Mouse (Mus musculus): ENCODE measurements around the gene Adam6a. TPM values are rescaled to one million over a fixed set of nuclear protein-coding genes. Genes with fewer than 3 reads are reported as not detected.
"Not testable (repeated sequence)": the region's sequence is repeated elsewhere in the genome, so short reads cannot be mapped to it uniquely, and the experiment has no call there.

Adam6a gene
- not detected in 2 replicates for polyA plus RNA-seq (2016; fragmentation: Nextera tagmentation; extraction: Ambion mirVana)

DNA sequence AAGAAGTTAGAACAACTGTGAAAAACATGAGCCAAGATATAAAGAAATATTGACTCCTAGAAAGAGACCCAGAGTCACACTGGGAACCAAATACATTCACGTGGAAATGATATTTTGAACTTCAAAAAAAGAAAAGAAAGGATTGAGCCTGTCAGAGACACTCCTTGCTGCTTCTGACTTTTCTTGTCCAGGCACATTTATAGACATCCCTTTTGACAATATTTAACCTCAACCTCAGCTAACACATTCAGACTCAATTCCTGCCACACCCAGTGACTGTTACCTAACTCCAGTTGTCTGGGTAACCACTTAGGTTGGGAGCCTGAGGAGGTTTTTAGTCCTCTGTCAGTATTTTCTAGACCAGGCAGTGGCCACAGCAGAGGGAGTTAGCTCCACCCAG, at the start of gene Adam6a:
TSS of gene Adam6a (plus strand) at position 301 of the 400 bp plus-strand sequence.
- not testable (repeated sequence) for H3K4me3 ChIP-seq; H3K27me3 ChIP-seq (replicated peaks; ENCODE audit: low read depth, poor library complexity, severe bottlenecking); DNase-seq (ENCODE audit: low spot score); H3K36me3 ChIP-seq (replicated peaks); H3K4me1 ChIP-seq; H3K27ac ChIP-seq (replicated peaks)
- peaks cover 14% of the 10 kb centered on the region; the same call in 1 of the 2 replicates for H3K9me3 ChIP-seq
- WGBS = 86% methylated on average over 1 of the region's 1 CpGs

DNA sequence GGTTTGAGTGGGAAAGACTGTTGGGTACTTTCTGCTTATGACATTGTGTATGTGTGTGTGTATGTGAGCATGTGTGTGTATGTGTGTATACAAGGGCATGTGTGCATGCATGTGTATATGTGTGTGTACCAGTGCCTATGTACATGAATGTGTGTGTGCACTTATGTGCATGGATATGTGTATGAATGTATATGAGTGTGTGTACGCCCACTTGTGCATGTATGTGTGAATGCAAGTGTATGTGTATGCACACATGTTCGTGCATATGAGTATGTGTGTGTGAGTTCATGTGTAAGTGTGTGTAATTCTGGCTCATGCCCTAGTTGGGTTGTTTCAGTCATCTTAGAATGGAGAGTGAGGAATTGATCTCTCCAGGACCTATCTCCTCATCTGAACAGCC, 17.8 kb upstream of the Adam6a start:
- Histone ChIP-seq H3K27ac (replicated peaks) (no peak overlapping the region), H3K36me3 (replicated peaks) (no peaks in the 10 kb centered on the region), H3K27me3 (replicated peaks; ENCODE audit: low read depth, poor library complexity, severe bottlenecking) (no peaks in the 10 kb centered on the region), H3K4me1 (no peaks in the 10 kb centered on the region), H3K9me3 (peaks cover 40% of the 10 kb centered on the region), H3K4me3 (no peak overlapping the region)
- 80% methylated on average over 2 of the region's 2 CpGs for WGBS
- DNase-seq (ENCODE audit: low spot score) = no peak

DNA sequence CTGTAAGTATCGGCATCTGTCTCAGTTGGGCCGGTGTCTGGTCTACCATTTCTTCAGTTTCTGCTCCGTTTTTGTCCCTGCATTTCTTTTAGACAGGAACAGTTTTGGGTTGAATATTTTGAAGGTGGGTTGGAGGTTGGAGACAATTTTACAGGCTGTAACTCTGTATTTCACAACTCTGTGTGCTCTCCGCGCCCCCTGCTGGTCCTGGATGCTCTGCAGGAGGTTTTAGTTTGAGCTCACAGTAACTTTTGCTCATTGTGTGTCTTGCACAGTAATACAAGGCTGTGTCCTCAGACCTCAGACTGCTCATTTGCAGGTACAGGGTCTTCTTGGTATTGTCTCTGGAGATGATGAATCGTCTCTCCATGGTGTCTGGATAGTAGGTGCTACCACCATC, 34.5 kb downstream of the Adam6a start:
- Histone ChIP-seq H3K4me1 (no peaks in the 10 kb centered on the region), H3K4me3 (no peak overlapping the region), H3K27ac (replicated peaks) (no peak overlapping the region), H3K9me3 (peaks cover 37% of the 10 kb centered on the region), H3K36me3 (replicated peaks) (no peaks in the 10 kb centered on the region), H3K27me3 (replicated peaks; ENCODE audit: low read depth, poor library complexity, severe bottlenecking) (no peaks in the 10 kb centered on the region)
- WGBS = 56% methylated on average over 6 of the region's 6 CpGs
- peak; percentile 9 for DNase-seq (ENCODE audit: low spot score)

DNA sequence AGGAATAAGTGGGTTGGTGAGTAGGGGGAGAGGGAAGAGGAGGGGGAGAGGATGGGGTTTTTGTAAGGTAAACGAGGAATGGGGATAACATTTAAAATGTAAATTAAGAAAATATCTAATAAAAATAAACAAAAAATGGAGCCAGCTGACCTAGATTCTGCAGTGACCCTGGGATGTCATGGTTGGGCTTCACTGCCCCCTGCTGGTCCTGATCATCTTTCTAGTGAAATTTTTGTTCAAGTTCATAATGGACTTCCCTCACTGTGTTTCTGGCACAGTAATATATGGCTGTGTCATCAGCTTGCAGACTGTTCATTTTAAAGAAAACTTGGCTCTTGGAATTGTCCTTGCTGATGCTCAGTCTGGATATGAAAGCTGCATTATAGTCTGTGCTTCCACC, 44.3 kb downstream of the Adam6a start:
- Histone ChIP-seq H3K27ac (replicated peaks) (no peak overlapping the region), H3K4me1 (no peaks in the 10 kb centered on the region), H3K9me3 (peaks cover 7% of the 10 kb centered on the region; the same call in 1 of the 2 replicates), H3K27me3 (replicated peaks; ENCODE audit: low read depth, poor library complexity, severe bottlenecking) (no peaks in the 10 kb centered on the region), H3K4me3 (no peak overlapping the region), H3K36me3 (replicated peaks) (no peaks in the 10 kb centered on the region)
- DNase-seq (ENCODE audit: low spot score) = no peak
- WGBS = 80% methylated on average over 1 of the region's 1 CpGs

Other genes starting within 250 kb of the Adam6a start
- gene Adam6b, start 54.4 kb upstream of the Adam6a start, polyA plus RNA-seq (2016; fragmentation: Nextera tagmentation; extraction: Ambion mirVana) = not detected in 2 replicates